Mouse (Mus musculus) frontal cortex, adult (tissue): ENCODE data around the gene Cdkn3.
"Not testable (repeated sequence)": the region's sequence is repeated elsewhere in the genome, so short reads cannot be mapped to it uniquely, and the experiment has no call there.

Source experiments
- ATAC-seq: cut with Nextera tagmentation; 2 replicates; pipeline ENCODE4 v1.9.2; 2017; ENCODE audit warnings: mild to moderate bottlenecking, moderate library complexity, mixed read lengths; ENCODE audit not compliant: low TSS enrichment

The Cdkn3 gene

DNA sequence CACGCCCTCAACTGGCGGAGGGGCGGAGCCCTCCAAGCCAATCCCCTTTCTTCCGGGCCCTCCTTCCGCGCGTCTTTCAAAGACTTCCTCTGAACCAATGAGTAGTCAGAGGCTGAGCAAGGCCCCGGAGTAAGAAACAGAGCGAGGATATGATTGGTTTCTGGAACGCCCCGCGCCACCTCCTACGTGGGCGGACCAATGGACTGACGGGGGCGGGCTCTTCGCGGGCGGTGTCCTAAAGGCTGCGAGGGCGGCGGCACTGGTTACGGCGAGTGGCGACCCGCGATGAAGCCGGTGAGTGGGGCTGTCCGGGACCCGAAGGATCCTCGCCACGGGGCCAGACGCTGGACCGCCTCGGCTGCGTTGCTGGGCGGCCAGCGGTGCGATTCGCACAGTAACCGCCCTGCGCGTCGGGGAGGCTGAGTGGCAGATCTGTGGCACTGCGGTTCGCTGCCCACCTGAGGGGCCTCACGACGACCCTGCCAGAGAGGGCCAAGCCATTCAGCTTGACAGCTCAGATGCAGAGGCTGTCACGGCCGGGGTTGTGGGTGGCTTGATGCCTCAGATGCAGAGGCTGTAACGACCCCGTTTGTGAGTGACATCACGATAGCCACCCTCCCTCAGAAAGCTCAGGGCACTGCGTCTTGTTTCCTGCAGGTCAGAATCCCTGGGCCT is at the start of gene Cdkn3:
TSS of gene Cdkn3 (plus strand) at position 187 of the 675 bp plus-strand sequence.
- ATAC-seq, result peak; percentile 99

DNA sequence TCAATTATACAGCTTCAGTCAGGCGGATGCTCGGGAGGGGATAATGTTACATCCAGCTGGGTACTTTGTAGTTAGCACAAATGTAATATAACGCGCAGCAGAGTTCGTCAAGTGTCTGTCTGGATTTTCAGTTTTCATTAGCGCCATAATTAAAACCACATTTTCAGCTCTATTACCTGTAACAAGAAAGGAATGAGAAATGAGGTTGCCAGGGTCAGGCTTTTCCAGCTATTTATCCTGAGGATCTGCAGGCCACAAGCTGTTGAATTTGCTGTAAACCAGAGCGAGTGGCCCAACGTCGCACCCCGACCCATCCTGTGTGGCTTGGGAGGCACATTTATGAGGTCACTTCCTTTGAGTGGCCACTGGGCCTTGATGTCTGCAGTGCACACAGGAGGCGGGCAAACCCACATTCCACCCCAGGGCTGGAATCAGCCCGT is 41.8 kb upstream of the Cdkn3 start:
- ATAC-seq, result no peak

DNA sequence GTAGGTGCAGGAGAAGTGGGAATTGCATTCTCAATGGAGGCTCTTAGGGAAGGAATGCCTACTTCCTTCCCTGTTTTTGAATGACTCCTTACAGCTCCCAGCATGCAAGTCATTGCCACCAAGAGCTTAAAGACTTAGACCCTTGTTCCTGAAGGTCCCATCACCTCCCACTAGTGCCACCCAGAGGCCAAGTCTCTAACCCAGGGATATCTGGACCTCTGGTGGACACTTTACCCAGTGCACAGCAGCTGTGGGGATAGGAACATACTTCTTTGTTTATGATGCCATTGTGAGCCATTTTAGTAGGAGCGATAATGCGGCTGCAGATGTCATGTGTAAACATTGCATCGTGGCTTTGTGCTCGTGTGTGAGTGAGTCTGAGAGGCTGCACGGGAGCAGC is 38.3 kb upstream of the Cdkn3 start:
- no peak for ATAC-seq

DNA sequence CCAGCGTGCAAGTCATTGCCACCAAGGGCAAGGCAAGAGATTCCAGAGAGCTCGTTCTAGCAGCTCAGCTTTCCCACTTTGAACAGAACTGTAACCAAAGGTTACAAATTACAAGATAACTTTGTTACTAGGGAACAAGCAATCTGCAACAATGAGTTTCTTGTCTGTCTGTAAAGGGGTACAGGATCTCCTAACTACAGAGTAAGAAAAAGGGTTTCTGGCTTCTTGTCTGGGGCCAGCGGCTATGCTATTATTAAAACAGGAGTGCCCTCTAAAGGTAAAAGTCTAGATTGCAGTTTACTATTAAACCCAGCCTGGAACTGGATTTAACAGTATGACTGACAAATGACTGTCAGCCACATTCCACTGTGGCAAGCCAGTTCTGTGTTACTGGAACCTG is 36.5 kb upstream of the Cdkn3 start:
- ATAC-seq, result peak; percentile 89

DNA sequence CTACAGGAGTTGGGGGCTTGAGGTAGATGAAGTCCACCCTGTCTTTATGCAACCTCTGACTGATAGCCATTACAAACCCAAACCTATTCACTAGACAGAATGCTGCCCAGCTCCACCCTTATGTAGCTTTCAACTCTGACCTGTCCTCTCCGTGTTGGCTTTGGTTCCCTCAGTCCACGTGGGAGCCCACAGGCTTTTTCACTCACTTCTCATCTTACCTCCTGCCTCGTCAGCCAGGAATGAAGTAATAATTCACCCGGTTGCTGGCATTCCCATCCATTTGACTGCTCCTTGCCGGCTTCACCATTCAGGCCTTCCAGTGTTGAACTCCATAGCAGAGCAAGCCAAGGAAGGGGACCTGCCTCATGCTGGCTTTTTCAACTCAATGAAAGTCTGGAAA is 35.4 kb upstream of the Cdkn3 start:
- no peak for ATAC-seq

DNA sequence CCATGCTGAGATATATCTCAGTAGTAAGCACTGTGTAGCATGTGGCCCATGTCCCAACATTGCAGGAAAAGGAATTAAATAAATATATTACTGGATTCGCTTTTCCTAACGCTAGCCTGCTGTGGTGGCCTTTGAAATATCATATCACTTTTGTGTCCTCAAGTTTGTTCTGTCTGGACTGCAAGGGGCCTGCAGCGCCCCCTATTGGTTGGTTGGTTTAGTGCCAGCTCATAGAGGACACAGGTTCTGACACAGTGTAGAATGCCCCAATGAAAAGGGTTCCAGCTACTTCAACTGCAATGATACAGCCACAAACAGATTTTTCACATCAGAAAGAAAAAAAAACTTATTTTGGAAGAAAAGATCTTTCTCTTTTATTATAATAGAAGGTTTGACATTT is 34.6 kb upstream of the Cdkn3 start:
- no peak for ATAC-seq

DNA sequence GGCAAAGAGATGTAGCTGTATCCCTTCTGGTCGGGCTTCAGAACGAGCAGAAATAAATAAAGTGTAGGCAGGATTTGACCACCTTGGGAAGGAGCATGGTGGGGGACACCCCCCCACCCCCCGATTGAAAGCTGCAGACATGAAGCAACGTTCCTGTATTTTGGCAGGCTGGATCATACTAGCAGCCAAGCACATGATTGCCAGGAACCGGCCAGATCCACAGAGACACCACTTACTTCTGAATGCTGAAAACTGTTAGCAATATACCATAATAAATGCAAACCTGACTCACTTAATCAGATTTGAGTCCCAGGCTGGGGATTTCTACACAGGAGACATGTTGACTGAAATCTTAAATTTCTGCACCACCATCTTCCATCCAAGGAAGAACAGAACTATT is 26.1 kb upstream of the Cdkn3 start:
- ATAC-seq, result no peak

DNA sequence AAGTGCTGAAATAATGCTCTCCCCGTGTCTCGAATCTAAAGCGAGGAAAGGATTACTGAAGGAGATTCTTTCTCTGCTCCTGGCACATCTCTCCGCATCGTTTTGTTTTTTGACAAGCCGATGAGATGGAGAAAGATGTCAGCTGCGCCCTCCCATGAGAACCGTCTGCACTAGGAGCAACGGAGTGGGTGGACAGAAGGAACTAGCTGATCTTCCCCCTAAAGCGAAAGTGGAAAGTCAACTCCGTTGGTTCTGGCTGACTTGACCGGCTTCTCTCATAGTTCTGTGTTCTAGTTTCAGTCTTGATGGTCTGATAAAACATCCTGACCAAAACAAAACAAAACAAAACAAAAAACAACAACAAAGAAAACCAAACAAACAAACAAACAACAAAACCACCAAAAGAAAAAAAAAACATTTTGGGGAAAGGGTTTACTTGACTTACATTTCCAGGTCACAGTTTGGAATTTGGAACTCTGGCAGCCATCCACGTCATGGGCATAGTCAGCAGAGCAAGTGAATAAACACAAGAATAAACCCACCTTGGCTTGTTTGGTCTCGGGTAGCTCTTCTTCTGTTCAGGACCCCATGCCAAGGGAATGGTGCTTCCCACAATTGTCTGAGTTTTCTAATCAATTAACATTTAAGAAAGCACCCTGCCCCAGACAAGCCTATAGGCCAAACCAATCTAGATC is 25.4 kb upstream of the Cdkn3 start:
- ATAC-seq, result no peak

DNA sequence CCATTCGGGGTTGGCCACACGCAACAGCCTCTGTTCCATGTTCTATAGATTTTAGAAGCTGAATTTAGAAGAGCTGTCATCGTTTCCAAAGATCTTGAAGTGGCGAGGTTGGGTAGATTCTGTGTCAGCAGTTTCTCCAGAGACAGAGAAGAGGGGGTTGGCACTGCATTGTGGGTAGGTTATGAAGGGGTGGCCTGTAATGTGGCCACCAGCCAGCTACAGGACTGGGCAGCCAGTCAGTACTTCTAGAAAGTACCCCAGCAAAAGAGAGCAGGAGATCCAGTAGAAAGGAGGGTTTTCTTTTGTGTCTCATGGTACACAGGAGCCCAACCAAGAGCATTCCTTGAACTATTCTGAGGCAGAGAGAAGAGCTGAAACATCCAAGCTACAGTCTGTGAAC is 24.0 kb upstream of the Cdkn3 start:
- ATAC-seq, result no peak

DNA sequence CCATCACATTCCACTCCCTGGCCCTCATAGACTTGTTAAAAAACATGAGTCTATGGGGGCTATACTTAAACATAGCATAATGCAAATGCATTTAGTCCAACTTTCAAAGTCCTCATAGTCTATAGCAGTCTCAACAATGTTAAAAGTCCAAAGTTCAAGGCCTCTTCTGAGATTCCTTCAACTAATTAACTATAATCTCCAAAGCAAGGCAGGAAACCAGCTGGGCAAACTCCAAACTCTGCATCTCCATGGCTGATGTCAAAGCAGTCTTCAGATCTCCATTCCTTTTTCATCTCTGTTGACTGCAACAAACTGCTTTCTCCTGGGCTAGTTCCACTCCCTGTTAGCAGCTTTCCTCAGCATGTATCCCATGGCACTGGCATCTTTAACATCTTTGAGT is 23.0 kb upstream of the Cdkn3 start:
- ATAC-seq, result not testable (repeated sequence)

DNA sequence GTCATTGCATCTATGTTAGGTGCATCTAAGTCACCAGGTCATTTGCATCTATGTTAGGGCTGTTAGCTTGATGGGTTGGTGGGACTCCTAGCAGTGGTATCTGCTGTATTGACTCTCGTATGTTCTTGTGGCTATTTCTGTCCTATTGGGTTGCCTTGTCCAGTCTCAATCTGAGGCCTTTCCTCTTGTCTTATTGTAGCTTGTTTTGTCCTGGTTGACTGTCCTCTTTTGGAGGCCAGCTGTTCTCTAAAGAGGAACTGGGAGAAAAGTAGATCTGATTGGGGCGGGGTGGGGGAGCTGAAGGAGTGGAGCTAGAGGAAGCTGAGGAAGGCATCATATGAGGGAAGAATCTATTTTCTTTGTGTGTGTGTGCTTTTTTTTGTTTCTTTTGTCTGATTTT is 17.7 kb upstream of the Cdkn3 start:
- ATAC-seq, result no peak

DNA sequence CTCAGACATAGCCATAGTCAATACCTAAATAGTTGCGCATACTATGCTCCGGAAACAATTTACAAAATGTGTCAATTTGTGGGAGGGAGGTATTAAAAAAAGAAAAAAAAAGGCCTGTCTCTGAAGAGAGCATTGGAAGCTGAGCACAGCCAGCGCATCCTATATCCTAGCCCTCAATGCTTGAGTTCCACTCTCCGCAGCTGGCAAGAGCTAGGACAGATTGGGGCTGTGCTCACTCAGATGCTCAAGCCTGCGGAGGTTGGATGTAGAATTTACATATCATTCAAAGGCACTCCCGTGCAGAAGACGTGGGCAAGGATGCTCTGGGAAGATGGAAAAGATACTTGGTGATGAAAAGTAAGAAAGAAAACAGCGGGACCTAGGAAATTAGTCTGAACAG is 14.9 kb upstream of the Cdkn3 start:
- peak; percentile 95 for ATAC-seq

DNA sequence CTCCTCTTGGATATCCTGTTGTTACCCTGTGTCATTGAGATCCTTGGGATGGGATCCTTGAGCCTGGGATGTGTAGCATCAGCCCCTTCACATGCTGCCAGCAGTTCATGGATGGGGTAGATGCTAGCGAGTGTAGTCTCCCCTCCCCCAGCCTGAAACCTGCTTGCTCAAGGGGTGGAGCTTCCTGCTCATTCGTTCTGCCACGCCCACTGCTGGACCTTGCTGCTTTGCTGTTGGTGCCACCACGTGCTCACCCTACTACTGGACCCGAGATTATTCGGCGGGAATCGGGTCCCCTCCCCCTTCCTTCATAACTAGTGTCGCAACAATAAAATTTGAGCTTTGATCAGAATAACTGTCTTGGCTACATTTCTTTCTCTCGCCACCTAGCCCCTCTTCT is 6.0 kb upstream of the Cdkn3 start:
- not testable (repeated sequence) for ATAC-seq

DNA sequence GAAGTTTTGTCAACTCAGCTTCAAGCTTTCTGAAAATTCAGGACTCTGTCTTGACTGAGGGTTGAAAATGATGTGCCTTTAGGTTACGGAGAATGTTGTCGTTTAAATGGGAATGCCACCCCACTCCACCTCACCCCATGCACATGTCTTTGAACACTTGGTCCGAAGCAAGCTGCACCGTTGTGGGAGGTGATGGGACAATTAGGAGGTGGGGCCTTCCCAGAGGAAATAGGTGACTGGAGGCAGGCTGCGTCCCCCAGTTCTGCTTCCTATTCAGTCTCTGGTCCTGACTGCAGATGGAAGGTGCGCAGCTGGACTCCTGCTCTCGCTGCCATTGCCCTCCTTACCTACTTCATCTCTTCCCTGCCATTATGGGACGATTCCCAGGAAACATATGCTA is 4.5 kb upstream of the Cdkn3 start:
- ATAC-seq, result no peak

DNA sequence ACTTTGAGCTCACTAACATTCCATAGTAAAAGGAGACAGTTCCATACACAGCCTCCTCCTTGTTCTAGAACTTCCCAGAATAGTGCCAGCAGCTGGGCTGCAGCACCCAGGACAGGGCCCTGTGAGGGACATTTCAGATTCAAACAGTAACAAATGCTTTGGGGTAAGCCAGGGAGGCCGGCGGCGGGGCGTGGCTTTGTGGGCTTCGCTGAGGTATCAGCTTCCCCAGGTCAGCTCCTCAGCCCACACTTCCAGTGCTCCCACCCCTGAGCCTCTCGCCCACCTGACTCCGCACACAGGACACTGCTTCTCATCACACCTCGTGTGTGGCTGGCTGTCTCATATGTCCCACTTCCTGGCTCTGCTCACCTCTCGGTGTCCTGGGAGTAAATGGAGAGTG is 2.6 kb upstream of the Cdkn3 start:
- no peak for ATAC-seq

DNA sequence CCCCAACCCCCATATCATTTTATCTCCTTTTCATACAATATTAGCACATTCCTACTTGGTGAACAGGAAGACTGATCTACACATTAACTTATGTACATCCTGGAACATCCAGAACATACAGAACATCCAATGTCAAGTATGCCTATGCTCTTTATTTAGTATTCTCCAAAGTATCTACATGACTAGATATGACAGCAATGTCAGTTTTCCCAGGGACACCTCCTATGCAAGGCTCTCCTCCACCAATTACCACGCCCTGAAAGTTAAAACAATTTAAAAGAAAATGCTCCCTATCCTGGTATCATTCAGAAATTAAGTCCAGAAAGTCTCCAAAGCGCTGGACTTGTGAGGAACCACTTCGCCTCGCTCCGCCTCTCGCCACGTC is 379 bp upstream of the Cdkn3 start:
- no peak for ATAC-seq

DNA sequence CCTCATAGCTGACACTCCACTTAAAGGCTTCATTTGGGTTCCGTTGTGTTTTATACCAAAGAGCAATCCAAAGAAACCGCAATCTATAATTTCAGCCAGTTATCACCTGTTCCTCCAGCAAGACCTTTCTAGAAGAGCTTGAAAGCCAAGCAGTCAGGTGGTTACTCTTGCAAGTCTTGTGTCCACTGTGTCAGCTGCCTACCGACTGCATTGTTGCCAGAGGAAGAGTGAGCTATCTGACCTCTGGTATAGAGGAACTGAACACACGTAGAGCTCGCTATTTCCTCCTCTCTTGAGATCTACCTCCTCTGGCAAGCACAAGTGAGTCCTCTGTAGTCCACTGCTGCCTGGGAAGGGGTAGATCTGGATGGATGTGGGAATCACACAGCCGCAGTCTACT is 845 bp downstream of the Cdkn3 start:
- ATAC-seq, result no peak

DNA sequence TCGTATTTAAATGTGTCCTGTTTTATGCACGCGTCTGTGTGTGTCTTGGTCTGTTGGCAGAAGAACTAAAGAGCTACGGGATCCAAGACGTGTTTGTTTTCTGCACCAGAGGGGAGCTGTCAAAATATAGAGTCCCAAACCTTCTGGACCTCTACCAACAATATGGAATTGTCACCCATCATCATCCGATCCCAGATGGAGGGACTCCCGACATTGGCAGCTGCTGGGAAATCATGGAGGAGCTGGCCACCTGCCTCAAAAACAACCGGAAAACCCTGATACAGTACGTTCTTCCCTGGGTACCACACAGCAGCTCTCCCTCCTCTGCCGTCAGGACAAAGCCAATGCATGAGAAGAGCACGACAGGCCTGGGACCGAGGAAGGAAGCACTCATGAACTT is 6.8 kb downstream of the Cdkn3 start:
- ATAC-seq, result 0 out of 2 replicates have a peak, but pooled peaks have one; percentile 33

DNA sequence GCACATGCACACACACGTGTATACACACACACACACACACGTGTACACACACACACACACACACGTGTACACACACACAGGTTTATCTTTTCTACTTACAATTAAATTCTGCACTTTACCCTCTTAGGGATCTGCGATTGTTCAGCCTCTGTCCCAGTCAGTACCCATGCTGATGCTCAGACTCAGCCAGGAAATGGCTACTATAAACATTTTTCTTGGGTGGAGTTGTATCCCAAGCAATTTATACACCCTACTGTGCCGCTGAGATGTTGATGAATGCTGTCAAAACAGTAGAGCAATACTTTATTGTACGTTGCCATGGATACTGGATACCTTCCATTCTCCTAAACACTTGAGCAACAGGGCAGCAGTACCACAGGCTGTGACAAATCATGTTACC is 9.7 kb downstream of the Cdkn3 start:
- ATAC-seq, result no peak

DNA sequence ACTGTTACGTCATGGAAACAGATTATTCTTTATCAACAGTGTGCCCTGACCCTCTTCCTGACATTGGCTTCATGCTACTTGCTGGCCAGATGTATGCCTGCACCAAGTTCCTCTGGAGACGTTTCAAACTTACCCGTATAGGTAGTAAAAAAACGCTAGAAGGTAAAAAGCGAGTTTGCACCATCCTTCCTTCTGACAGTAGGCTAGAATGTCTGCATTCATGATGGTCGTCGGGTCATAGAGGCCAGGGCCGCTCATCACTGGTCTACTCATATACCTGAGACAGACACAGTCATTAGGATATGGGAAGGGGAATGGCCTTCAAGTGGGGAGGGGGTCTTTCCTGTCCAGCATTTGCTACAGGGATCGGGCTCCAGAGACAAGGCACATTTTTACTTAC is 18.4 kb downstream of the Cdkn3 start:
- no peak for ATAC-seq

DNA sequence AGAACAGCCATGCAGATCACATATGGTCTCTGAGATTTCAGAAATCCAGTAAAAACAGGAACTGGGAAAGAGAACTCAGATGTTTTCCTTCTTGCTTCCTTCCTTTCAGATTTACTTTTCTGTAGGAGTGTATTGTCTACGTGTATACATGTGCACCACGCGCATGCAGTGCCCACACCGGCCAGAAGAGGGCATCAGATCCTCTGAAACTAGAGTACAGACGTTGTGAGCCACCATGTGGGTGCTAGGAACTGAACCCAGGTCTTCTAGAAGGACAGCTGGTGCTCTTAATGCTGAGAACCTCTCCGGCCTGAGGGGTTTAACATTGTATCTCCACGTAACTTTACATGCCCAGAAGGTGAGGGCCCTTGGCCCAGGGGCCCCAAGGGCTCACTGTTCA is 18.9 kb downstream of the Cdkn3 start:
- no peak for ATAC-seq

DNA sequence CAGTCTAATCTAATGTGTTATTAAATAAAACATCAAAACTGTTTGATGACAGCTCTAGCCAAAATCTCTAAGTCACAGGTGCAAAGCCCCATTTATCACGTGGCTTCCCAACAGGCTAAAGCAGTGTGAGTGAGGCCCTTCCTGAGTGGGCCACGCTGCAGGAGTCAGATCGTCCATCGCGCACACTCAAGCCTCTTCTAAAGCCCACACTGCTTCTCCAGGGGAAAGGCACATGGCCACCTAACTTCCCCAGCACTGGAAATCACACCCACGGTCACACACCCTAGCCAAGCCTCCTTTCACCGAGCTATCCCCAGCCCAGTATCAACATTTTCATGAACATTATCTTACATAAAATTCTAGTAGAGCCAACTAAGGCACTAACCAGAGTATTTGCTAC is 20.7 kb downstream of the Cdkn3 start:
- no peak for ATAC-seq

DNA sequence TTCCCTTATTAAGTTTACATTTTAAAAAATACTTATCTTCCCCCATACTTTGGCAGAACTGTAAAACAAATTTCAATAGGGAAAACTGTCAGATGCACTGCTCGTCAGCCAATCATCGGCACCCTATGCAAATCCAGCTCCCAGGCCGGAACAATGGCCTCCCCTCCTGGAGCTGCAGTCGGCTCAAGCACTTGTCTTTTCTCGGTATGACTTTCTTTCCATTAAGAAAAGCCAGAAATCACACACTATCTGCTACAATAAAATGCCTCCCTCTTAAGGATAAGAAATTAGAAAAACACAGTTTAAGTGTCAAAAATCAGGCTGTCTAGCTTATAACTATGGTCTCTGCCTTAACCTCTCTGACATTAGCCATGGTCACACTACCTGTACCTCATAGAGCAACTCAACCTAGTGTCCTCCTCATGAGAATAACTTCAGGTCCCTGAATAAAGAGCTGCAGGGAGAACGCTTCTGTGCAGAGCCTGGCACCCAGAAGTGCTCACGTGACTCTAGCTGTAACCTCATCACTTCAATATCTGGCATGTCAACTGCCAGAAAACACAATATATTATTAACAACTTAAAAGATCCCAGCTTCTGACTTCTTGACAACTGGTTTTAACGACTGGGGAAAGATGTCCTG is 22.0 kb downstream of the Cdkn3 start:
- ATAC-seq, result no peak
